Mouse (Mus musculus): Measurements from ENCODE around the gene Ndc80.

DNA sequence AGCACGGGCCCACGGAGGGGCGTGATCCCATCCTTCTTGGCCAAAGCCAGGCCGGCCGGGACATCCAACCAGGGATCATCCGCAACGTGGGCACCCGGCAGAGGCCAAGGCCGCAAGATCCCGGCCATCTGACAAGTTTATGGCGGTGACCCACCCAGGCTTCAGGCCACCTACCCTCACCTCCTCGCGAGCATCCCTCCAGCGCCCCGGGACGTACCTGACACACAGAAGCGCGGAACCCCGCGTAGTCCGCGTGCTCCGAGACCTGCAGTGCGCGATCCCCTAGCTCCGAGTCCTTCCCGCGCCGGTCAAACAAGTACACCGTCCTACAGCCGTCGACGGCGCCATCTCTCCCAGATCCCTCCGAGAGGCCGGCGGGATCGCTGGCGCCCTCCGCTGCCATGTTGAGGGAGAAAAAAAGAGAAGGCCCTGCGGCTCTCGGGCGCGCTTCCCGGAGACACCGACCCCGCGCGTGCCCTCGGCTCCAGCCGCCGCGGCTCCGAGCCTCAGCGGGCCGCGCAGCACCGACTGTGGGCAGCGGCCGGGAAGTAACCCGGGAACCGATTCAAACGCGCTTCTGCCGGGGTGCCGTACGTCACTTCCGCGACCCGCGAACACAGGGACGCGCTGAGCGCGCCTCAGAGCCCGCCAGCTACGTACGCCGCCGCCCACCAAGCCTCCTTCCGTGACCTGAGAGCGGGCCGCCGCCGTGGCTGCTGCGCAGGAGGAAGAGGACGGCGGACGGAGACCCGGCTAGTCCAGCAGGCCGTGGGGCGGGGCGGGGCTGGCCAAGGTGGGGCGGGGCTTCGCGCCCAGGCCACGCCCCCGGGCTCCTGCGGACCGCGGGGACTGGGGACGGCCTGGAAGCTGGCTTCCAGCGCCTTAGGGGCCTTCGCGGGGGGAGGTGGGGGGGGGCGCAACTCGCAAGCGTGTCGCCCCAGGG, 51.6 kb downstream of the Ndc80 start, which contains the start of gene Smchd1:
- no peak for TF ChIP-seq CTCF (IDR thresholded peaks at IDR 0.05; ENCODE audit: control insufficient read depth, insufficient read depth, low read length)
- peak; percentile 32; the same call in 1 of the 2 replicates for TF ChIP-seq POLR2A (IDR thresholded peaks at IDR 0.05; ENCODE audit: borderline replicate concordance, control insufficient read depth, low read depth, low read length)
